Mouse (Mus musculus) liver, embryonic 15.5 days (tissue): Measurements from ENCODE around the gene Bmp8a. TPM values are rescaled to one million over a fixed set of nuclear protein-coding genes. Genes with fewer than 3 reads are reported as not detected.
"Not testable (repeated sequence)": the region's sequence is repeated elsewhere in the genome, so short reads cannot be mapped to it uniquely, and the experiment has no call there.

ENCODE experiments used
- ATAC-seq: fragments of 200-750 bp; cut with Nextera tagmentation; 2 replicates; pipeline ENCODE4 v1.8.0; 2017; ENCODE audit warnings: moderate number of reproducible peaks, mild to moderate bottlenecking, moderate library complexity; ENCODE audit not compliant: insufficient read depth
- H3K27ac ChIP-seq: fragments of 300-500 bp; sonication (generic); replicated peaks from 2 replicates; pipeline ENCODE4 v1.5.1; 2015; ENCODE audit warnings: mild to moderate bottlenecking, inconsistent platforms
- H3K27me3 ChIP-seq: fragments of 300-500 bp; sonication (generic); 2 replicates; pipeline ENCODE4 v1.6.1; 2015; ENCODE audit warnings: mild to moderate bottlenecking, inconsistent platforms
- H3K36me3 ChIP-seq: fragments of 300-500 bp; sonication (generic); replicated peaks from 2 replicates; pipeline ENCODE4 v1.6.1; 2015; ENCODE audit warnings: moderate library complexity, mild to moderate bottlenecking, inconsistent platforms
- H3K4me1 ChIP-seq: fragments of 300-500 bp; sonication (generic); replicated peaks from 2 replicates; pipeline ENCODE4 v1.6.1; 2015; ENCODE audit warnings: inconsistent platforms
- H3K4me2 ChIP-seq: fragments of 300-500 bp; sonication (generic); 2 replicates; pipeline ENCODE4 v1.6.1; 2015; ENCODE audit warnings: moderate library complexity, mild to moderate bottlenecking, inconsistent platforms
- H3K4me3 ChIP-seq: fragments of 300-500 bp; sonication (generic); replicated peaks from 2 replicates; pipeline ENCODE4 v1.5.1; 2015; ENCODE audit warnings: mild to moderate bottlenecking, inconsistent platforms
- H3K9ac ChIP-seq: fragments of 300-500 bp; sonication (generic); 2 replicates; pipeline ENCODE4 v1.6.1; 2015; ENCODE audit warnings: moderate library complexity, mild to moderate bottlenecking, inconsistent platforms
- H3K9me3 ChIP-seq: fragments of 300-500 bp; sonication (generic); replicated peaks from 2 replicates; pipeline ENCODE4 v1.6.1; 2016; ENCODE audit warnings: inconsistent platforms
- WGBS: fragments of 180-500 bp; shearing (Covaris S2); methylation state at CpG from one replicate; pipeline ENCODE4 v1.1.7; 2015; ENCODE audit warnings: mixed read lengths; ENCODE audit not compliant: insufficient replicate concordance; 5-methylcytosine and 5-hydroxymethylcytosine counted together
- polyA plus RNA-seq: library from polyadenylated mRNA; unstranded; fragments of >200 nt; fragmentation: Nextera tagmentation; extraction: Ambion mirVana; gene quantifications from 2 replicates; pipeline ENCODE4 v1.2.1, GENCODE M21; 2015

The Bmp8a gene
- polyA plus RNA-seq, 1 experiment from 2014 or later, result 0.24 TPM

GRCm38 (mm10) chr4:123298980-123299670, 43.9 kb downstream of the Bmp8a start:
- no peaks in the 10 kb centered on the region for H3K9me3 ChIP-seq
- ATAC-seq, result no peak
- no peaks in the 10 kb centered on the region for H3K27me3 ChIP-seq
- WGBS, result 91% methylated on average over 11 of the region's 11 CpGs
- H3K4me2 ChIP-seq, result no peak overlapping the region
- H3K9ac ChIP-seq, result no peak overlapping the region
- H3K4me1 ChIP-seq, result peaks cover 5% of the 10 kb centered on the region; the same call in 1 of the 2 replicates
- no peak overlapping the region for H3K4me3 ChIP-seq
- H3K27ac ChIP-seq, result no peak overlapping the region
- peaks cover 99% of the 10 kb centered on the region for H3K36me3 ChIP-seq

GRCm38 (mm10) chr4:123298226-123298625, 44.8 kb downstream of the Bmp8a start:
- Histone ChIP-seq H3K4me3 (no peak overlapping the region), H3K36me3 (peaks cover 99% of the 10 kb centered on the region), H3K4me1 (peaks cover 5% of the 10 kb centered on the region; the same call in 1 of the 2 replicates), H3K27ac (no peak overlapping the region), H3K9me3 (no peaks in the 10 kb centered on the region), H3K27me3 (no peaks in the 10 kb centered on the region), H3K4me2 (no peak overlapping the region), H3K9ac (no peak overlapping the region)
- no peak for ATAC-seq
- WGBS, result 83% methylated on average over 4 of the region's 4 CpGs

GRCm38 (mm10) chr4:123297195-123297960, 45.7 kb downstream of the Bmp8a start:
- no peak for ATAC-seq
- 93% methylated on average over 22 of the region's 22 CpGs for WGBS
- H3K9me3 ChIP-seq, result no peaks in the 10 kb centered on the region
- no peak overlapping the region for H3K4me3 ChIP-seq
- no peak overlapping the region for H3K4me2 ChIP-seq
- H3K9ac ChIP-seq, result no peak overlapping the region
- H3K36me3 ChIP-seq, result peaks cover 99% of the 10 kb centered on the region
- H3K4me1 ChIP-seq, result peaks cover 8% of the 10 kb centered on the region; the same call in 1 of the 2 replicates
- no peak overlapping the region for H3K27ac ChIP-seq
- H3K27me3 ChIP-seq, result no peaks in the 10 kb centered on the region

GRCm38 (mm10) chr4:123296148-123296534, 46.9 kb downstream of the Bmp8a start:
- ATAC-seq, result no peak
- H3K4me2 ChIP-seq, result no peak overlapping the region
- H3K9ac ChIP-seq, result no peak overlapping the region
- H3K27ac ChIP-seq, result no peak overlapping the region; the same call in 1 of the 2 replicates
- no peaks in the 10 kb centered on the region for H3K27me3 ChIP-seq
- peaks cover 12% of the 10 kb centered on the region for H3K4me1 ChIP-seq
- 80% methylated on average over 5 of the region's 5 CpGs for WGBS
- H3K4me3 ChIP-seq, result no peak overlapping the region
- H3K9me3 ChIP-seq, result no peaks in the 10 kb centered on the region
- H3K36me3 ChIP-seq, result peaks cover 99% of the 10 kb centered on the region

- ATAC-seq, result no peak
- H3K27ac ChIP-seq, result no peak overlapping the region
- H3K4me2 ChIP-seq, result no peak overlapping the region
- WGBS, result 90% methylated on average over 21 of the region's 21 CpGs
- peaks cover 15% of the 10 kb centered on the region for H3K4me1 ChIP-seq
- no peaks in the 10 kb centered on the region for H3K9me3 ChIP-seq
- H3K4me3 ChIP-seq, result no peak overlapping the region
- H3K27me3 ChIP-seq, result no peaks in the 10 kb centered on the region
- H3K36me3 ChIP-seq, result peaks cover 99% of the 10 kb centered on the region
- no peak overlapping the region for H3K9ac ChIP-seq
These were observed 47.4 kb downstream of the Bmp8a start for GRCm38 (mm10) chr4:123295516-123296147.

- H3K4me1 ChIP-seq, result peaks cover 15% of the 10 kb centered on the region
- 93% methylated on average over 15 of the region's 15 CpGs for WGBS
- not testable (repeated sequence) for ATAC-seq
These were observed 48.0 kb downstream of the Bmp8a start for GRCm38 (mm10) chr4:123295026-123295425.

GRCm38 (mm10) chr4:123293661-123294443, 49.2 kb downstream of the Bmp8a start:
- H3K9me3 ChIP-seq, result no peaks in the 10 kb centered on the region
- no peak for ATAC-seq
- H3K27ac ChIP-seq, result no peak overlapping the region
- WGBS, result 79% methylated on average over 7 of the region's 7 CpGs
- H3K4me2 ChIP-seq, result no peak overlapping the region
- H3K4me1 ChIP-seq, result peaks cover 18% of the 10 kb centered on the region
- H3K27me3 ChIP-seq, result no peaks in the 10 kb centered on the region
- H3K4me3 ChIP-seq, result no peak overlapping the region
- peaks cover 99% of the 10 kb centered on the region for H3K36me3 ChIP-seq
- H3K9ac ChIP-seq, result no peak overlapping the region

More at GRCm38 (mm10) chr4:123295026-123295425, 48.0 kb downstream of the Bmp8a start:
- peaks cover 99% of the 10 kb centered on the region for H3K36me3 ChIP-seq
- H3K4me2 ChIP-seq, H3K27ac ChIP-seq, H3K9ac ChIP-seq, H3K27me3 ChIP-seq, H3K4me3 ChIP-seq, H3K9me3 ChIP-seq: not testable (repeated sequence)

- no peak overlapping the region for H3K9ac ChIP-seq
- no peaks in the 10 kb centered on the region for H3K27me3 ChIP-seq
- peaks cover 100% of the 10 kb centered on the region for H3K36me3 ChIP-seq
- WGBS, result 84% methylated on average over 7 of the region's 7 CpGs
- no peak overlapping the region for H3K4me2 ChIP-seq
- no peak for ATAC-seq
- H3K9me3 ChIP-seq, result no peaks in the 10 kb centered on the region
- no peak overlapping the region for H3K27ac ChIP-seq
- no peak overlapping the region for H3K4me3 ChIP-seq
- peaks cover 27% of the 10 kb centered on the region for H3K4me1 ChIP-seq
These were observed 50.1 kb downstream of the Bmp8a start for GRCm38 (mm10) chr4:123292989-123293388.

GRCm38 (mm10) chr4:123292390-123292789, 50.7 kb downstream of the Bmp8a start:
- no peak overlapping the region for H3K4me2 ChIP-seq
- WGBS, result 81% methylated on average over 3 of the region's 3 CpGs
- peaks cover 100% of the 10 kb centered on the region for H3K36me3 ChIP-seq
- no peak overlapping the region for H3K4me3 ChIP-seq
- ATAC-seq, result no peak
- H3K9me3 ChIP-seq, result no peaks in the 10 kb centered on the region
- no peaks in the 10 kb centered on the region for H3K27me3 ChIP-seq
- H3K4me1 ChIP-seq, result peaks cover 33% of the 10 kb centered on the region
- no peak overlapping the region for H3K9ac ChIP-seq
- no peak overlapping the region for H3K27ac ChIP-seq

- H3K4me1 ChIP-seq, result peaks cover 46% of the 10 kb centered on the region
- WGBS, result 90% methylated on average over 12 of the region's 12 CpGs
- no peak overlapping the region for H3K9ac ChIP-seq
- peaks cover 99% of the 10 kb centered on the region for H3K36me3 ChIP-seq
- peak overlapping the region; percentile 73 for H3K4me2 ChIP-seq
- no peak for ATAC-seq
- H3K9me3 ChIP-seq, result no peaks in the 10 kb centered on the region
- H3K27ac ChIP-seq, result peak overlapping the region; percentile 62
- H3K27me3 ChIP-seq, result no peaks in the 10 kb centered on the region
- peak overlapping the region; percentile 74; the same call in 1 of the 2 replicates for H3K4me3 ChIP-seq
These were observed 54.0 kb downstream of the Bmp8a start for GRCm38 (mm10) chr4:123289038-123289437.
